Mouse (Mus musculus): Measurements from ENCODE around the gene Cbx4. TPM values are rescaled to one million over a fixed set of nuclear protein-coding genes. Genes with fewer than 3 reads are reported as not detected.

Cbx4 gene
- polyA plus RNA-seq, 1 experiment from 2014 or later: 10.1 TPM

- no peaks in the 10 kb centered on the region for H3K36me3 ChIP-seq (ENCODE audit: control insufficient read depth, insufficient read depth, low read length)
- no peak overlapping the region for H3K9ac ChIP-seq (ENCODE audit: low read length)
- no peak overlapping the region for H3K4me3 ChIP-seq (replicated peaks; ENCODE audit: low read length)
- H3K4me2 ChIP-seq (ENCODE audit: low read depth, low read length): no peak overlapping the region
- H3K4me1 ChIP-seq (ENCODE audit: control insufficient read depth, insufficient read depth, low read length): no peaks in the 10 kb centered on the region
- no peaks in the 10 kb centered on the region for H3K27me3 ChIP-seq (ENCODE audit: control insufficient read depth, insufficient read depth, low read length)
- no peak overlapping the region for H3K27ac ChIP-seq (ENCODE audit: low read length)
- 55% methylated on average over 4 of the region's 4 CpGs for WGBS
- no peaks in the 10 kb centered on the region for H3K9me3 ChIP-seq (replicated peaks; ENCODE audit: control insufficient read depth, low read length)
- ATAC-seq (ENCODE audit: insufficient read depth, low FRiP score): no peak
These were observed 31.0 kb upstream of the Cbx4 start for GRCm38 (mm10) chr11:119116992-119117391.

GRCm38 (mm10) chr11:119112721-119113120 lies 26.7 kb upstream of the Cbx4 start:
- H3K27ac ChIP-seq (ENCODE audit: low read length): no peak overlapping the region
- H3K4me2 ChIP-seq (ENCODE audit: low read depth, low read length): no peak overlapping the region
- peak; percentile 59; the same call in 1 of the 2 replicates for ATAC-seq (ENCODE audit: insufficient read depth, low FRiP score)

GRCm38 (mm10) chr11:119111345-119111744 lies 25.3 kb upstream of the Cbx4 start:
- Histone ChIP-seq H3K9ac (ENCODE audit: low read length) (no peak overlapping the region), H3K36me3 (ENCODE audit: control insufficient read depth, insufficient read depth, low read length) (no peaks in the 10 kb centered on the region), H3K9me3 (replicated peaks; ENCODE audit: control insufficient read depth, low read length) (no peaks in the 10 kb centered on the region), H3K4me2 (ENCODE audit: low read depth, low read length) (no peak overlapping the region), H3K4me3 (replicated peaks; ENCODE audit: low read length) (no peak overlapping the region), H3K27me3 (ENCODE audit: control insufficient read depth, insufficient read depth, low read length) (no peaks in the 10 kb centered on the region), H3K4me1 (ENCODE audit: control insufficient read depth, insufficient read depth, low read length) (peaks cover 5% of the 10 kb centered on the region; the same call in 1 of the 2 replicates), H3K27ac (ENCODE audit: low read length) (no peak overlapping the region)
- ATAC-seq (ENCODE audit: insufficient read depth, low FRiP score): no peak
- WGBS: 14% methylated on average over 7 of the region's 7 CpGs

More at GRCm38 (mm10) chr11:119112721-119113120, 26.7 kb upstream of the Cbx4 start:
- no peaks in the 10 kb centered on the region for H3K9me3 ChIP-seq (replicated peaks; ENCODE audit: control insufficient read depth, low read length)
- H3K27me3 ChIP-seq (ENCODE audit: control insufficient read depth, insufficient read depth, low read length): no peaks in the 10 kb centered on the region
- H3K9ac ChIP-seq (ENCODE audit: low read length): no peak overlapping the region
- H3K4me1 ChIP-seq (ENCODE audit: control insufficient read depth, insufficient read depth, low read length): peaks cover 5% of the 10 kb centered on the region; the same call in 1 of the 2 replicates
- no peaks in the 10 kb centered on the region for H3K36me3 ChIP-seq (ENCODE audit: control insufficient read depth, insufficient read depth, low read length)
- H3K4me3 ChIP-seq (replicated peaks; ENCODE audit: low read length): no peak overlapping the region

GRCm38 (mm10) chr11:119109415-119110071 lies 23.5 kb upstream of the Cbx4 start:
- Histone ChIP-seq H3K4me3 (replicated peaks; ENCODE audit: low read length) (no peak overlapping the region), H3K9ac (ENCODE audit: low read length) (no peak overlapping the region), H3K27me3 (ENCODE audit: control insufficient read depth, insufficient read depth, low read length) (no peaks in the 10 kb centered on the region), H3K9me3 (replicated peaks; ENCODE audit: control insufficient read depth, low read length) (no peaks in the 10 kb centered on the region), H3K36me3 (ENCODE audit: control insufficient read depth, insufficient read depth, low read length) (no peaks in the 10 kb centered on the region), H3K27ac (ENCODE audit: low read length) (no peak overlapping the region), H3K4me1 (ENCODE audit: control insufficient read depth, insufficient read depth, low read length) (peaks cover 11% of the 10 kb centered on the region; the same call in 1 of the 2 replicates), H3K4me2 (ENCODE audit: low read depth, low read length) (no peak overlapping the region)
- no peak for ATAC-seq (ENCODE audit: insufficient read depth, low FRiP score)
- WGBS: 61% methylated on average over 9 of the region's 9 CpGs

- Histone ChIP-seq H3K9ac (ENCODE audit: low read length) (no peak overlapping the region), H3K9me3 (replicated peaks; ENCODE audit: control insufficient read depth, low read length) (no peaks in the 10 kb centered on the region), H3K4me1 (ENCODE audit: control insufficient read depth, insufficient read depth, low read length) (peaks cover 11% of the 10 kb centered on the region; the same call in 1 of the 2 replicates), H3K27ac (ENCODE audit: low read length) (no peak overlapping the region), H3K4me3 (replicated peaks; ENCODE audit: low read length) (no peak overlapping the region), H3K27me3 (ENCODE audit: control insufficient read depth, insufficient read depth, low read length) (no peaks in the 10 kb centered on the region), H3K36me3 (ENCODE audit: control insufficient read depth, insufficient read depth, low read length) (no peaks in the 10 kb centered on the region), H3K4me2 (ENCODE audit: low read depth, low read length) (no peak overlapping the region)
- no peak for ATAC-seq (ENCODE audit: insufficient read depth, low FRiP score)
- 82% methylated on average over 10 of the region's 10 CpGs for WGBS
These were observed 22.7 kb upstream of the Cbx4 start for GRCm38 (mm10) chr11:119108573-119109263.

GRCm38 (mm10) chr11:119106289-119106688 lies 20.3 kb upstream of the Cbx4 start:
- no peak overlapping the region for H3K4me3 ChIP-seq (replicated peaks; ENCODE audit: low read length)
- WGBS: 33% methylated on average over 6 of the region's 6 CpGs
- H3K36me3 ChIP-seq (ENCODE audit: control insufficient read depth, insufficient read depth, low read length): no peaks in the 10 kb centered on the region
- H3K4me2 ChIP-seq (ENCODE audit: low read depth, low read length): no peak overlapping the region
- H3K9me3 ChIP-seq (replicated peaks; ENCODE audit: control insufficient read depth, low read length): no peaks in the 10 kb centered on the region
- no peak overlapping the region; the same call in 1 of the 2 replicates for H3K9ac ChIP-seq (ENCODE audit: low read length)
- H3K27me3 ChIP-seq (ENCODE audit: control insufficient read depth, insufficient read depth, low read length): no peaks in the 10 kb centered on the region
- 0 out of 2 replicates have a peak, but pooled peaks have one; percentile 37 for ATAC-seq (ENCODE audit: insufficient read depth, low FRiP score)
- no peak overlapping the region for H3K27ac ChIP-seq (ENCODE audit: low read length)
- peaks cover 11% of the 10 kb centered on the region; the same call in 1 of the 2 replicates for H3K4me1 ChIP-seq (ENCODE audit: control insufficient read depth, insufficient read depth, low read length)

GRCm38 (mm10) chr11:119105748-119106147 lies 19.7 kb upstream of the Cbx4 start:
- H3K27me3 ChIP-seq (ENCODE audit: control insufficient read depth, insufficient read depth, low read length): no peaks in the 10 kb centered on the region
- 31% methylated on average over 8 of the region's 8 CpGs for WGBS
- 0 out of 2 replicates have a peak, but pooled peaks have one; percentile 9 for ATAC-seq (ENCODE audit: insufficient read depth, low FRiP score)

GRCm38 (mm10) chr11:119105071-119105609 lies 19.1 kb upstream of the Cbx4 start:
- no peaks in the 10 kb centered on the region for H3K36me3 ChIP-seq (ENCODE audit: control insufficient read depth, insufficient read depth, low read length)
- no peak for ATAC-seq (ENCODE audit: insufficient read depth, low FRiP score)
- H3K9ac ChIP-seq (ENCODE audit: low read length): no peak overlapping the region
- H3K27ac ChIP-seq (ENCODE audit: low read length): no peak overlapping the region
- H3K27me3 ChIP-seq (ENCODE audit: control insufficient read depth, insufficient read depth, low read length): no peaks in the 10 kb centered on the region
- H3K9me3 ChIP-seq (replicated peaks; ENCODE audit: control insufficient read depth, low read length): no peaks in the 10 kb centered on the region
- no peak overlapping the region for H3K4me3 ChIP-seq (replicated peaks; ENCODE audit: low read length)
- peaks cover 11% of the 10 kb centered on the region; the same call in 1 of the 2 replicates for H3K4me1 ChIP-seq (ENCODE audit: control insufficient read depth, insufficient read depth, low read length)
- WGBS: 52% methylated on average over 7 of the region's 7 CpGs
- H3K4me2 ChIP-seq (ENCODE audit: low read depth, low read length): no peak overlapping the region

More at GRCm38 (mm10) chr11:119105748-119106147, 19.7 kb upstream of the Cbx4 start:
- no peak overlapping the region for H3K4me3 ChIP-seq (replicated peaks; ENCODE audit: low read length)
- no peak overlapping the region for H3K27ac ChIP-seq (ENCODE audit: low read length)
- peaks cover 11% of the 10 kb centered on the region; the same call in 1 of the 2 replicates for H3K4me1 ChIP-seq (ENCODE audit: control insufficient read depth, insufficient read depth, low read length)
- H3K9me3 ChIP-seq (replicated peaks; ENCODE audit: control insufficient read depth, low read length): no peaks in the 10 kb centered on the region
- no peak overlapping the region for H3K4me2 ChIP-seq (ENCODE audit: low read depth, low read length)
- no peak overlapping the region; the same call in 1 of the 2 replicates for H3K9ac ChIP-seq (ENCODE audit: low read length)
- H3K36me3 ChIP-seq (ENCODE audit: control insufficient read depth, insufficient read depth, low read length): no peaks in the 10 kb centered on the region

GRCm38 (mm10) chr11:119103991-119104390 lies 18.0 kb upstream of the Cbx4 start:
- WGBS: 88% methylated on average over 3 of the region's 3 CpGs

More at GRCm38 (mm10) chr11:119103991-119104390, 18.0 kb upstream of the Cbx4 start:
- Histone ChIP-seq H3K9me3 (replicated peaks; ENCODE audit: control insufficient read depth, low read length) (no peaks in the 10 kb centered on the region), H3K4me3 (replicated peaks; ENCODE audit: low read length) (no peak overlapping the region), H3K4me2 (ENCODE audit: low read depth, low read length) (no peak overlapping the region), H3K4me1 (ENCODE audit: control insufficient read depth, insufficient read depth, low read length) (peaks cover 5% of the 10 kb centered on the region; the same call in 1 of the 2 replicates), H3K27ac (ENCODE audit: low read length) (no peak overlapping the region), H3K9ac (ENCODE audit: low read length) (no peak overlapping the region), H3K36me3 (ENCODE audit: control insufficient read depth, insufficient read depth, low read length) (no peaks in the 10 kb centered on the region), H3K27me3 (ENCODE audit: control insufficient read depth, insufficient read depth, low read length) (no peaks in the 10 kb centered on the region)
- no peak for ATAC-seq (ENCODE audit: insufficient read depth, low FRiP score)

Measured in stomach, embryonic 16.5 days (tissue).